Mouse (Mus musculus) CH12.LX (cell line): ENCODE results near the gene Galnt4. TPM values are rescaled to one million over a fixed set of nuclear protein-coding genes. Genes with fewer than 3 reads are reported as not detected.
A peak's percentile ranks its signal among the peaks of the same experiment; 100 is the strongest.

Source experiments
- DNase-seq: peaks from one replicate; pipeline ENCODE4 v3.0.0-alpha.2; 2013; ENCODE audit errors: extremely low read depth
- H3K27ac ChIP-seq: 2 replicates; pipeline ENCODE4 v1.5.1; 2012; ENCODE audit warnings: low read depth, mild to moderate bottlenecking, control low read depth, moderate library complexity; ENCODE audit not compliant: insufficient read depth
- H3K27me3 ChIP-seq: replicated peaks from 2 replicates; pipeline ENCODE3; 2012; ENCODE audit warnings: inconsistent platforms
- H3K36me3 ChIP-seq, 2 experiments: replicated peaks in 1 of 2; 2 replicates each; pipeline versions ENCODE3 to v1.6.1; 2012; ENCODE audit warnings: inconsistent platforms in 1 of 2, low read length in 1 of 2, mild to moderate bottlenecking in 1 of 2, mixed read lengths in 1 of 2, moderate library complexity in 1 of 2; ENCODE audit not compliant: control insufficient read depth in 1 of 2, insufficient read depth in 1 of 2
- H3K4me1 ChIP-seq, 2 experiments: 2 replicates each; pipeline ENCODE4 v1.6.1; 2012; ENCODE audit warnings: inconsistent platforms in 1 of 2, moderate library complexity in 1 of 2; ENCODE audit not compliant: insufficient read depth in 2 of 2, control insufficient read depth in 1 of 2
- H3K4me2 ChIP-seq: 2 replicates; pipeline ENCODE4 v1.6.1; 2012; ENCODE audit warnings: low read depth, mild to moderate bottlenecking, control low read depth; ENCODE audit not compliant: poor library complexity, insufficient read depth, severe bottlenecking
- H3K4me3 ChIP-seq, 3 experiments: fragments of 150-350 bp in 1 of 3; sonication (generic) in 1 of 3; replicated peaks in 1 of 3; 2 replicates each; pipeline versions ENCODE3 to v1.5.1; 2011 to 2012; ENCODE audit warnings: low read depth in 2 of 3, low read length in 2 of 3, mild to moderate bottlenecking in 2 of 3, moderate library complexity in 2 of 3, control low read depth in 1 of 3, improper control_type of control experiment in 1 of 3, inconsistent platforms in 1 of 3, mixed read lengths in 1 of 3; ENCODE audit not compliant: poor library complexity in 1 of 3
- H3K79me2 ChIP-seq: replicated peaks from 2 replicates; pipeline ENCODE4 v1.6.1; 2012; ENCODE audit warnings: mild to moderate bottlenecking, moderate library complexity; ENCODE audit not compliant: control insufficient read depth, poor library complexity, insufficient read depth, severe bottlenecking; ENCODE audit errors: extremely low read depth
- H3K9ac ChIP-seq: 2 replicates; pipeline ENCODE4 v1.6.1; 2012; ENCODE audit warnings: low read depth, mild to moderate bottlenecking, control low read depth, moderate library complexity; ENCODE audit not compliant: insufficient read depth
- H3K9me3 ChIP-seq: replicated peaks from 2 replicates; pipeline ENCODE3; 2012; ENCODE audit warnings: low read length, inconsistent platforms, mixed read lengths
- BHLHE40 ChIP-seq: IDR thresholded peaks from 2 replicates; pipeline ENCODE4 v1.6.1; 2011; ENCODE audit warnings: mild to moderate bottlenecking, low read depth, low read length, improper control_type of control experiment
- CHD1 ChIP-seq: IDR thresholded peaks from 2 replicates; pipeline ENCODE4 v1.6.1; 2012; ENCODE audit warnings: low read depth, low read length, improper control_type of control experiment, inconsistent platforms
- CTCF ChIP-seq, 2 experiments: IDR thresholded peaks in 1 of 2; conservative IDR thresholded peaks in 1 of 2; 2 replicates each; pipeline ENCODE4 v1.5.1; 2011 to 2012; ENCODE audit warnings: low read depth in 2 of 2, low read length in 2 of 2, improper control_type of control experiment in 1 of 2, inconsistent platforms in 1 of 2, mild to moderate bottlenecking in 1 of 2, moderate library complexity in 1 of 2
- ELF1 ChIP-seq: IDR thresholded peaks from 2 replicates; pipeline ENCODE4 v1.6.1; 2014; ENCODE audit warnings: low read depth, mild to moderate bottlenecking, inconsistent platforms, low read length, improper control_type of control experiment
- EP300 ChIP-seq: IDR thresholded peaks from 2 replicates; pipeline ENCODE4 v1.6.1; 2011; ENCODE audit warnings: low read length, improper control_type of control experiment
- GABPA ChIP-seq: IDR thresholded peaks from 2 replicates; pipeline ENCODE4 v1.6.1; 2012; ENCODE audit warnings: low read depth, low read length, improper control_type of control experiment, inconsistent platforms; ENCODE audit not compliant: insufficient replicate concordance
- IRF4 ChIP-seq: IDR thresholded peaks from 2 replicates; pipeline ENCODE4 v1.6.1; 2014; ENCODE audit warnings: low read depth, mild to moderate bottlenecking, inconsistent platforms, low read length, improper control_type of control experiment
- JUND ChIP-seq: conservative IDR thresholded peaks from 2 replicates; pipeline ENCODE4 v1.6.1; 2011; ENCODE audit warnings: low read depth, low read length, improper control_type of control experiment
- KAT2A ChIP-seq: IDR thresholded peaks from 2 replicates; pipeline ENCODE4 v1.6.1; 2012; ENCODE audit warnings: low read length, improper control_type of control experiment, inconsistent platforms; ENCODE audit not compliant: insufficient replicate concordance
- MAFK ChIP-seq: IDR thresholded peaks from 2 replicates; pipeline ENCODE4 v1.6.1; 2011; ENCODE audit warnings: low read length, improper control_type of control experiment; ENCODE audit not compliant: insufficient replicate concordance
- MAX ChIP-seq: IDR thresholded peaks from 2 replicates; pipeline ENCODE4 v1.6.1; 2011; ENCODE audit warnings: low read length, improper control_type of control experiment
- MAZ ChIP-seq: IDR thresholded peaks from 2 replicates; pipeline ENCODE4 v1.6.1; 2012; ENCODE audit warnings: low read depth, mild to moderate bottlenecking, inconsistent platforms, low read length, improper control_type of control experiment, moderate library complexity
- MEF2A ChIP-seq: IDR thresholded peaks from 2 replicates; pipeline ENCODE4 v1.6.1; 2014; ENCODE audit warnings: low read depth, mild to moderate bottlenecking, inconsistent platforms, low read length, improper control_type of control experiment, borderline replicate concordance
- NRF1 ChIP-seq: IDR thresholded peaks from 2 replicates; pipeline ENCODE4 v1.6.1; 2014; ENCODE audit warnings: low read depth, mild to moderate bottlenecking, inconsistent platforms, low read length, improper control_type of control experiment, moderate library complexity
- PAX5 ChIP-seq: IDR thresholded peaks from 2 replicates; pipeline ENCODE4 v1.6.1; 2012; ENCODE audit warnings: low read length, inconsistent platforms, mixed read lengths
- RAD21 ChIP-seq: IDR thresholded peaks from 2 replicates; pipeline ENCODE4 v1.6.1; 2011; ENCODE audit warnings: low read depth, mild to moderate bottlenecking, low read length, improper control_type of control experiment, moderate library complexity
- RCOR1 ChIP-seq: conservative IDR thresholded peaks from 2 replicates; pipeline ENCODE4 v1.6.1; 2012; ENCODE audit warnings: low read depth, mild to moderate bottlenecking, inconsistent platforms, low read length, improper control_type of control experiment
- SIN3A ChIP-seq: IDR thresholded peaks from 2 replicates; pipeline ENCODE4 v1.6.1; 2012; ENCODE audit warnings: low read length, improper control_type of control experiment, inconsistent platforms
- SMC3 ChIP-seq: IDR thresholded peaks from 2 replicates; pipeline ENCODE4 v1.6.1; 2011; ENCODE audit warnings: low read depth, low read length, improper control_type of control experiment
- TBP ChIP-seq: conservative IDR thresholded peaks from 2 replicates; pipeline ENCODE4 v1.6.1; 2011; ENCODE audit warnings: low read depth, low read length, improper control_type of control experiment
- TCF12 ChIP-seq: IDR thresholded peaks from 2 replicates; pipeline ENCODE4 v1.6.1; 2014; ENCODE audit warnings: low read depth, mild to moderate bottlenecking, inconsistent platforms, low read length, improper control_type of control experiment
- ZC3H11A ChIP-seq: IDR thresholded peaks from 2 replicates; pipeline ENCODE4 v1.6.1; 2012; ENCODE audit warnings: low read depth, mild to moderate bottlenecking, inconsistent platforms, low read length, improper control_type of control experiment
- ZKSCAN1 ChIP-seq: IDR thresholded peaks from 2 replicates; pipeline ENCODE4 v1.6.1; 2012; ENCODE audit warnings: low read depth, inconsistent platforms, low read length, improper control_type of control experiment, borderline replicate concordance
- ZMIZ1 ChIP-seq: IDR thresholded peaks from 2 replicates; pipeline ENCODE4 v1.6.1; 2012; ENCODE audit warnings: low read depth, mild to moderate bottlenecking, inconsistent platforms, low read length, improper control_type of control experiment
- ZNF384 ChIP-seq: IDR thresholded peaks from 2 replicates; pipeline ENCODE4 v1.6.1; 2012; ENCODE audit warnings: low read depth, low read length, improper control_type of control experiment, inconsistent platforms
- dilution Hi-C: fragments of 300-500 bp; cut with MboI; formaldehyde crosslinking; loops from 2 replicates; pipeline ENCODE4 v1.14.3; 2020; ENCODE audit warnings: low sequenced_read_pairs; ENCODE audit not compliant: extremely low pct_unique_long_range_greater_than_20kb, extremely low pct_ligation_motif_present
- in situ Hi-C: fragments of 300-500 bp; cut with MboI; formaldehyde crosslinking; loops from 3 replicates; pipeline ENCODE4 v1.14.3; 2019; ENCODE audit warnings: low sequenced_read_pairs, low pct_ligation_motif_present, low pct_unique_long_range_greater_than_20kb, mixed read lengths
- polyA plus RNA-seq: library from polyadenylated mRNA; unstranded; fragments of >175 nt; gene quantifications from 2 replicates; pipeline ENCODE4 v1.2.1, GENCODE M21; 2012; ENCODE audit warnings: low read depth; ENCODE audit not compliant: insufficient read length
- total RNA-seq, 2 experiments: library from RNA; depleted of rRNA; stranded (reverse); fragments of 300-350 nt in 1 of 2; fragments of >200 nt in 1 of 2; gene quantifications; 2 replicates each; pipeline ENCODE4 v1.2.3; 2012 to 2014

The Galnt4 gene
- total and polyA plus RNA-seq, 3 experiments = 4.4 to 4.7 (median 4.6) TPM

- TF ChIP-seq TBP (peak; percentile 68; the same call in 1 of the 2 replicates), GABPA (no peak), MAFK (peak; percentile 90), BHLHE40 (peak; percentile 90), SIN3A (peak; percentile 39; the same call in 1 of the 2 replicates), CHD1 (no peak)
Observed at GRCm38 (mm10) chr10:99081569-99081990, 26.4 kb upstream of the Galnt4 start (continued).

DNA sequence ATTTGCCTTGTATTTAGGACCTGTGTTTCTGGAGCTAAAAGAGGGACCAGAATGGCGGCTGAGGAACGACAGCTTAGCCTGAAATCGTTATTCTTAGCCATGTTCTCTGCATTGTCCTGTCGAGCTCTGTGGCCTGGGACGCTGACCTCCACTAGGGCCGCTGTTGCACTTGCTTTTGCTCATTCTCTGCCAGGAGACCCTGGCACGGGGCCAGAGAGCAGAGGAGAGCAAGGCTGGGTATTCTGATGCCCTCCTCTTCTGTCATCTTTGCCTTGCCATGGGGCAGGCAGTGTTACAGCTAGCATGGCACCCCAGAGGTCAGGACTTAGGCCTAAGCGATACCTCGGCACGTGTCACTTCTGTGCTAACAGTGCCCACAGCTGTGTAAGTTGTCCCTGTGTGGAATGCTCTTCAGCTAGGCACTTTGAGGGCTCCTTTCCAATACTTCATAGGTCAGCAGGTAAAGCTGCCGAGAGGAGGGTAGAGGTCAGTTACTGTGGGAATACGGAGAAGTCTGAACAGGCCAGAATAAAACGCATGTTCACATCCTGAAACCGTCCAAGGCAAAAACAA lies 24.4 kb upstream of the Galnt4 start:
- H3K27ac ChIP-seq = no peak overlapping the region
- in situ Hi-C loops = loop anchor here (25.0 kb wide), 3 partner anchors 171 to 596 kb away; partner anchors contain the start of gene Atp2b1
- DNase-seq = no peak
- no peak overlapping the region for H3K9ac ChIP-seq
- H3K9me3 ChIP-seq = peaks cover 9% of the 10 kb centered on the region
- TF ChIP-seq MAFK = no peak
- TF ChIP-seq KAT2A = no peak
- TF ChIP-seq SIN3A = no peak
- TF ChIP-seq SMC3 = no peak
- TF ChIP-seq RAD21 = no peak
- TF ChIP-seq RCOR1 = no peak
- TF ChIP-seq ZC3H11A = no peak
- TF ChIP-seq MAZ = no peak
- no peak for TF ChIP-seq GABPA
- no peak for TF ChIP-seq JUND
- TF ChIP-seq ZNF384 = no peak
- TF ChIP-seq IRF4 = no peak
- TF ChIP-seq, all 38 proteins: peak for 0
- no peaks in the 10 kb centered on the region for H3K27me3 ChIP-seq
- dilution Hi-C loops = no loop called here
- H3K4me2 ChIP-seq = no peak overlapping the region
- peaks cover 0 to 1% of the 10 kb centered on the region in 2 experiments for H3K36me3 ChIP-seq
- H3K4me1 ChIP-seq = peaks cover 12 to 55% of the 10 kb centered on the region in 2 experiments; a peak in 3 of 4 replicates
- H3K4me3 ChIP-seq = no peak overlapping the region
- no peaks in the 10 kb centered on the region for H3K79me2 ChIP-seq

DNA sequence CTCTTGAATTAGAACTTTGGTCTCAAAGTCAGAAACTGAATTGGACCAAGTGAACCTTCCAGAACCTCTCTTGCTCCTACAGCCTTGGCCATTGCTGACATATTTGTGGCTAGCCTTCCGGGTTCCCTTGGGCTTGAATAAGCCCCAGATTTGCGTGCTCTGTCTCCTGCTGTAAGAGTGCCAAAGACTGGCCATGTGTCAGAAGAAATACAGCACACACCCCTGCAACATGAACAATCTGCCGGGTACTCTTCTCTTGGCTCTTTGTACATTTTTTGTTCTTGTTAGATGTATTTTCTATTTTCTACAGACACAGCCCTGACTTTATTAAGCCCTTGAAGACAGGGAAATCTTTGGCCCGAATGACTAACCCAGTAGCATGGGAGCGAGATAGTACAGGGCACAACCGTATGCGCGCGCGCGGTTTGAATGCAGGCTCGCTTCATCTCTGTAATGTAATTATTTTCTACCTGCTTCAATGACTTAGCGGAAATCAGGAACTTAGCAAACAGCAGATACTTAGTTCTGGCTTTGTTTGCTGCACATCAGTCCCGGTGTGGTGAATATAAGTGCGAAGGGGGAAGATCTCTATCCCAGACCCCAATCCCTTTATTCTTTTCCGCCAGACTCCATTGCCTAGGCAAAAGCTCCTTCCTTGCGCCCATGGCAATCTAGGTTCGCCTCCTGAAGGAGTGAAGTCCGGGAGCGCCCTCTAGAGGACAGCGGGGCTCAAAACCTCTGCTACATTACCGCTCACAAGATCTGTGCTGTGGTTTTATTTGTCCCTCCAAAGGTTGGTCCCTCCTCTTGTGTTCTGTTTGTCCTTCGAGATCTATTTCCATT lies 23.3 kb upstream of the Galnt4 start:
- TF ChIP-seq CTCF (conservative IDR thresholded peaks at IDR 0.05 in 1 of 2, IDR thresholded peaks at IDR 0.05 in 1 of 2; ENCODE audit: low read depth in 2 of 2, low read length in 2 of 2) = peak; percentile 64 to 84
- TF ChIP-seq SMC3 = peak; percentile 92
- TF ChIP-seq RAD21 = peak; percentile 98
- TF ChIP-seq RCOR1 = no peak
- TF ChIP-seq ZKSCAN1 = no peak
- TF ChIP-seq CHD1 = no peak
- TF ChIP-seq IRF4 = peak; percentile 20; the same call in 1 of the 2 replicates
- TF ChIP-seq PAX5 = no peak
- no peak for TF ChIP-seq MAX
- TF ChIP-seq EP300 = no peak
- TF ChIP-seq ZC3H11A = peak; percentile 44
- no peak for TF ChIP-seq ELF1
- no peak for TF ChIP-seq NRF1
- TF ChIP-seq ZMIZ1 = no peak
- peak; percentile 11; the same call in 1 of the 2 replicates for TF ChIP-seq MEF2A
- TF ChIP-seq TCF12 = 0 out of 2 replicates have a peak, but pooled peaks have one; percentile 23
- in situ Hi-C loops = loop anchor here (25.0 kb wide), 3 partner anchors 172 to 597 kb away; partner anchors contain the start of gene Atp2b1
- Histone ChIP-seq H3K4me3 (no peak overlapping the region), H3K4me2 (peak overlapping the region; percentile 41), H3K79me2 (no peaks in the 10 kb centered on the region), H3K27me3 (no peaks in the 10 kb centered on the region), H3K4me1 (peaks cover 12 to 46% of the 10 kb centered on the region in 2 experiments; a peak in 3 of 4 replicates), H3K9ac (no peak overlapping the region), H3K36me3 (peaks cover 0 to 1% of the 10 kb centered on the region in 2 experiments), H3K9me3 (peaks cover 7% of the 10 kb centered on the region), H3K27ac (no peak overlapping the region)
- DNase-seq = peak; percentile 85
- dilution Hi-C loops = no loop called here
